Mouse (Mus musculus) intestine, embryonic 16.5 days (tissue): ENCODE data around the gene Pik3c2g. TPM values are rescaled to one million over a fixed set of nuclear protein-coding genes. Genes with fewer than 3 reads are reported as not detected.

ENCODE experiments used
- ATAC-seq: fragments of 200-750 bp; cut with Nextera tagmentation; 2 replicates; pipeline ENCODE4 v1.8.0; 2017; ENCODE audit warnings: moderate TSS enrichment, moderate library complexity
- H3K27ac ChIP-seq: fragments of 300-500 bp; sonication (generic); 2 replicates; pipeline ENCODE4 v1.5.1; 2014; ENCODE audit warnings: mild to moderate bottlenecking, low read length
- H3K27me3 ChIP-seq: fragments of 300-500 bp; sonication (generic); replicated peaks from 2 replicates; pipeline ENCODE4 v1.6.1; 2014; ENCODE audit warnings: low read length, control low read depth, mixed read lengths; ENCODE audit not compliant: control insufficient read depth, insufficient read depth
- H3K36me3 ChIP-seq: fragments of 300-500 bp; sonication (generic); 2 replicates; pipeline ENCODE4 v1.6.1; 2014; ENCODE audit warnings: low read length, control low read depth; ENCODE audit not compliant: control insufficient read depth, insufficient read depth
- H3K4me1 ChIP-seq: fragments of 300-500 bp; sonication (generic); 2 replicates; pipeline ENCODE4 v1.6.1; 2014; ENCODE audit warnings: low read length, control low read depth, mixed read lengths; ENCODE audit not compliant: control insufficient read depth, insufficient read depth
- H3K4me2 ChIP-seq: fragments of 300-500 bp; sonication (generic); 2 replicates; pipeline ENCODE4 v1.6.1; 2014; ENCODE audit warnings: low read depth, low read length, control low read depth
- H3K4me3 ChIP-seq: fragments of 300-500 bp; sonication (generic); 2 replicates; pipeline ENCODE4 v1.5.1; 2014; ENCODE audit warnings: mild to moderate bottlenecking, low read length
- H3K9ac ChIP-seq: fragments of 300-500 bp; sonication (generic); 2 replicates; pipeline ENCODE4 v1.6.1; 2014; ENCODE audit warnings: low read depth, low read length
- H3K9me3 ChIP-seq: fragments of 300-500 bp; sonication (generic); 2 replicates; pipeline ENCODE4 v1.6.1; 2016; ENCODE audit warnings: low read length, control low read depth; ENCODE audit not compliant: control insufficient read depth
- WGBS: fragments of 180-500 bp; shearing (Covaris S2); extraction: QIAGEN DNeasy Blood & Tissue Kit; methylation state at CpG from one replicate; pipeline ENCODE4 v1.1.7; 2014; 5-methylcytosine and 5-hydroxymethylcytosine counted together
- polyA plus RNA-seq: library from polyadenylated mRNA; unstranded; fragments of >200 nt; fragmentation: Nextera tagmentation; extraction: Ambion mirVana; gene quantifications from 2 replicates; pipeline ENCODE4 v1.2.1, GENCODE M21; 2015

The Pik3c2g gene
- polyA plus RNA-seq, 1 experiment from 2014 or later: 0.94 TPM

GRCm38 (mm10) chr6:139849931-139850330 lies 262.9 kb downstream of the Pik3c2g start:
- Histone ChIP-seq H3K9ac (no peak overlapping the region), H3K27me3 (no peaks in the 10 kb centered on the region), H3K36me3 (no peaks in the 10 kb centered on the region), H3K4me3 (no peak overlapping the region), H3K4me2 (no peak overlapping the region), H3K4me1 (no peaks in the 10 kb centered on the region), H3K9me3 (no peaks in the 10 kb centered on the region), H3K27ac (no peak overlapping the region)
- WGBS: 80% methylated on average over 3 of the region's 3 CpGs
- ATAC-seq: no peak

DNA sequence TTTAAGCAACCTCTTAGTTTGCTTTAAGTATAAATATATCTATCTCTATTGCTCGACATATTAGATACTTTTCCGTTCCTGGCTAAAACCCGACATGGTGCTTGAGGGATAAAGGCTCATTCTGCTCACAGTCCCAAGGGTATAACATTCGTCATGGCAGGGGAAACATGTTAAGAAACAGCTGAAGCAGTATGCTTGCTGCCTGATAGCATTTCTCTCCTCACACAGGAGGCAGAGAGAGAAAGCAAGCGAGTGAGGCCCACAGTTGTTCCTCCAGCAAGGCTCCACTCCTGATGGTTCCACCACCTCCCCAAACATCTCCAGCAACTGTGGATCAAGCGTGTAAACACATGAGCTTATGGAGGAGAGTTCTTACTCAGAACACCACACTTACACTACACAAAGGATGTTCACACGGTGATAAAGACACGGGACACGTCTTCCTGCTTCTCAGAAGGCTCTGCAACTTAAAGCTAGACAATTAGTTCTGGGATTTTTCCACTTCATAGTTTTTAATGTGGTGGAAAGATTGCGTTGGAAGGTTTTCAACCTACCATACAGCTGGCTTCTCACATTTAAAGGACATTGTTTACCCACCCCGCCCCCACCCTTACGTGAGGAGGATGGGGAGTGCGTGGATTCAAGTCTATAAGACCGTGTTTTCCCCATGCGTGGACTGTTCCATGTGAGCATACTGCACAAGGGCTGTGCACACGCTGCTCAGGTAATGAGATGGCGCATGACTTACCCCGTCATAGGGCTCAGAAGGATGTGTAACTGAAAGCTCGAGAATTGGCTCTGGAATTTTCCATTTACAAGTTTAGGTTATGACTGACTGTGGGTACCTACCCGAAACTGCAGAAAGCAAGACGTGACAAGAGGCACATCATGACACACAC lies 264.9 kb downstream of the Pik3c2g start:
- Histone ChIP-seq H3K9ac (no peak overlapping the region), H3K4me2 (no peak overlapping the region), H3K36me3 (no peaks in the 10 kb centered on the region), H3K9me3 (no peaks in the 10 kb centered on the region), H3K27ac (no peak overlapping the region), H3K4me1 (no peaks in the 10 kb centered on the region), H3K27me3 (no peaks in the 10 kb centered on the region), H3K4me3 (no peak overlapping the region)
- no peak for ATAC-seq
- WGBS: 88% methylated on average over 21 of the region's 21 CpGs

DNA sequence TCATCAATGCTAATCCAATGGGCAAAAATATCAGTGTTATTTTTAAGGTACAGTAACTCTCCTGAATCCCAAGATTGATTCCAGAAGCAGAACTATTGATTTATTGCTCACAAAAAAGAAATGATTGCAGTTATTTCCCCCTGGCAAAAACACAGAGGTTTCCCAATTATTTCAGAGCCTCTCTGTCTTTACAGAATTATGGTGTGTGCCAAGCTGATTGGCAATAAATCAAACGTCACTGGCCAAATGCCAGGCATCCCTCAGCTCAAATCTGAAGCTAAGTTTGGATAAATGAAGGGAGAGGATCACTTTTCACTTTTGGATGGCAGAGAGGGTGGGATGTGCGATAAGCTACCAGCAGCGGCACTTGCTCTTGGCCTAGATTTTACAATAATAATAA lies 265.8 kb downstream of the Pik3c2g start:
- H3K36me3 ChIP-seq: no peaks in the 10 kb centered on the region
- WGBS: 86% methylated on average over 3 of the region's 3 CpGs
- H3K9me3 ChIP-seq: no peaks in the 10 kb centered on the region
- no peaks in the 10 kb centered on the region for H3K4me1 ChIP-seq
- H3K27ac ChIP-seq: no peak overlapping the region
- no peak for ATAC-seq
- no peak overlapping the region for H3K4me2 ChIP-seq
- H3K4me3 ChIP-seq: no peak overlapping the region
- no peak overlapping the region for H3K9ac ChIP-seq
- H3K27me3 ChIP-seq: no peaks in the 10 kb centered on the region

DNA sequence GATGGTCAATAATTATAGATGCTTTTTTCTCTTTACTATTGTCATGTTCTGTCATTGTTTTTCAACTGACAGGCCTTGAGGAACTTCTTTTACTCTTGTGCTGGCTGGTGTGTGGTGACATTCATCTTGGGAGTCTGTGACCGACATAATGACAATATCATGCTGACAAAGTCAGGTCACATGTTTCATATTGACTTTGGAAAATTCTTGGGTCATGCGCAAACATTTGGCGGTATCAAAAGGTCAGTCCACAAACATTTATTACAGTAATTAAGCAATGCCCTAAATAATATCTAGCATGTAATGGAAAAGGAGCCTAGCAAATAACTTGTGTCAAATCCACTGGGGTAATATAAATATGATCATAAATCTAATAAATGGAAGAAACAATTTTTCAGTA lies 273.1 kb downstream of the Pik3c2g start:
- ATAC-seq: no peak
- 80% methylated on average over 3 of the region's 3 CpGs for WGBS

GRCm38 (mm10) chr6:139861534-139861933 lies 274.5 kb downstream of the Pik3c2g start:
- no peak overlapping the region for H3K27ac ChIP-seq
- ATAC-seq: no peak
- no peaks in the 10 kb centered on the region for H3K27me3 ChIP-seq
- no peaks in the 10 kb centered on the region for H3K36me3 ChIP-seq
- H3K4me3 ChIP-seq: no peak overlapping the region
- no peaks in the 10 kb centered on the region for H3K9me3 ChIP-seq
- no peaks in the 10 kb centered on the region for H3K4me1 ChIP-seq
- no peak overlapping the region for H3K9ac ChIP-seq
- 77% methylated on average over 2 of the region's 2 CpGs for WGBS
- H3K4me2 ChIP-seq: no peak overlapping the region

More for the DNA sequence above, 273.1 kb downstream of the Pik3c2g start:
- Histone ChIP-seq H3K27me3 (no peaks in the 10 kb centered on the region), H3K4me3 (no peak overlapping the region), H3K9me3 (no peaks in the 10 kb centered on the region), H3K27ac (no peak overlapping the region), H3K4me1 (no peaks in the 10 kb centered on the region), H3K4me2 (no peak overlapping the region), H3K9ac (no peak overlapping the region), H3K36me3 (no peaks in the 10 kb centered on the region)

DNA sequence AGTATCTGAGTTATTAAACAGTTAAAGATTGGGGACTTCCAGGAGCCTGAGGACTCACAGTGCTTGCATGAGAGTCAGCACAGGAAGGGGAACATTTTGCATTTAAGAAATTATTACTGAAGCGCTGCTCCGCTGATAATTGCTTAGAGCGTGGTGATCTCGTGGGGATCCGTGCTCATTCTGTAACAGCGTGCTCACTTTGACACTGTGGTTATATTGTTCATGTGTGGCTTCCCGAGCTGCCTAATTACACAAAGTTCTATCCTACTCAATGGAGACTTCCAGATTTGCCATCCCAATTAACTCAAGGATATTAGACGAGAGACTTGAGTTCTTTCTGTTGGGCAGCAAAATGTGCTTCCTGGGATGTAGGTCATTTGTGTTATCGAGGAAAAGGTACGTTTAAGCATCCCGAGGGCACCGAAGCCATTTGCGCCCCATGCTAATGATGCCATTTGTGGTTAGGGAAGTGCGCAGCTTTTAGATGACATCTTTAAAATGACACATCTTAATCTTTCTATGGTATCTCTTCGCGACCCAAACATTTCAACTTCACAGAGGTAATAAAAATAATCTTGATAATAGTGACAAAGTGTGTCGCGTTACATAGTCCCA lies 278.1 kb downstream of the Pik3c2g start:
- H3K4me2 ChIP-seq: no peak overlapping the region
- no peak overlapping the region for H3K9ac ChIP-seq
- no peaks in the 10 kb centered on the region for H3K27me3 ChIP-seq
- H3K9me3 ChIP-seq: no peaks in the 10 kb centered on the region
- H3K4me1 ChIP-seq: no peaks in the 10 kb centered on the region
- no peaks in the 10 kb centered on the region for H3K36me3 ChIP-seq
- H3K4me3 ChIP-seq: no peak overlapping the region
- no peak overlapping the region for H3K27ac ChIP-seq
- 92% methylated on average over 18 of the region's 18 CpGs for WGBS
- no peak for ATAC-seq

DNA sequence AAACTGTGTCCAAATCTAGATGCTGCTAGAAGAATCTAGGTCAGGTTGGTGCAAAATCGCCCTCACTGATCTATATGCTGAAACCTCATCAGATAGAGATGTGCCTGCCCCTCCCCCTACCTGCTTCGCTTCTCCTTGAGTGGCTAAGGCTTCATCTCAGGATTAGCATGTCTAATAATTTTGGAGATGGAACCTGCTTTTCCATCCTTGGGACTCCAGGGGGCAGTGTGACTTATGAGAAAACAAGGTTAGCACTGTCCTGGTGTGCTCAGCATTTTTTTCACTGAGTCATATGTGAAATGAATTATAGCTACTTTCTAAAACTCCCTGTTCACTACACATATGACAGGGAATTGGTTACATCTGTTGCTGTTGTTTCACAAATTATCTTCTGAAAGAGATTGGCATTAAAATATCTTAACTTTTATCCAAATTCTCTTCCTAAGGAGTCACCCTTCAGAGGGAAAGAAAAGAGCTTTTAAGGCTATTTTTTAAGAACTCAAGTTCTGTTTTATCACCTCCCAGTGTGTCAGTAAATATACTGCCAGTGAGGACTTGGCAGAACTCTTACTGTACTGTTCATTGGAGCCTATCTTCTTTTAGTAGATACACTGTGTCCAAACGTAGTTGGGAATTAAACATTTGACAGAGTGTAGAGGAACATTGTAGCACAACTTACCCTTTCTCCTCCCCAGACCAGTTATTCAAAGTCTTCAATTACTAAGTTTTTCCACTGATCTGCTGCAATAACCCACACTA lies 287.6 kb downstream of the Pik3c2g start:
- H3K27me3 ChIP-seq: no peaks in the 10 kb centered on the region
- 47% methylated on average over 3 of the region's 3 CpGs for WGBS
- H3K4me2 ChIP-seq: no peak overlapping the region
- H3K4me3 ChIP-seq: no peak overlapping the region
- H3K9me3 ChIP-seq: no peaks in the 10 kb centered on the region
- H3K4me1 ChIP-seq: 0 out of 2 replicates have a peak, but pooled peaks cover 2% of the 10 kb centered on the region
- no peak overlapping the region for H3K9ac ChIP-seq
- ATAC-seq: peak; percentile 50
- H3K36me3 ChIP-seq: no peaks in the 10 kb centered on the region
- no peak overlapping the region for H3K27ac ChIP-seq

GRCm38 (mm10) chr6:139876691-139877090 lies 289.7 kb downstream of the Pik3c2g start:
- 94% methylated on average over 1 of the region's 1 CpGs for WGBS

More at GRCm38 (mm10) chr6:139876691-139877090, 289.7 kb downstream of the Pik3c2g start:
- H3K9ac ChIP-seq: no peak overlapping the region
- H3K27ac ChIP-seq: no peak overlapping the region
- 0 out of 2 replicates have a peak, but pooled peaks cover 2% of the 10 kb centered on the region for H3K4me1 ChIP-seq
- no peaks in the 10 kb centered on the region for H3K9me3 ChIP-seq
- ATAC-seq: no peak
- H3K27me3 ChIP-seq: no peaks in the 10 kb centered on the region
- no peaks in the 10 kb centered on the region for H3K36me3 ChIP-seq
- H3K4me3 ChIP-seq: no peak overlapping the region
- H3K4me2 ChIP-seq: no peak overlapping the region
